Mouse (Mus musculus) hindbrain, embryonic 10.5 days (tissue): Measurements from ENCODE around the gene Wnk4. TPM values are rescaled to one million over a fixed set of nuclear protein-coding genes. Genes with fewer than 3 reads are reported as not detected.

Experiments
- DNase-seq: peaks from one replicate; pipeline ENCODE4 v3.0.0-alpha.2; 2017; ENCODE audit warnings: low spot score
- H3K27ac ChIP-seq: fragments of 300-500 bp; sonication (generic); 2 replicates; pipeline ENCODE4 v1.5.1; 2016; ENCODE audit warnings: mild to moderate bottlenecking, moderate library complexity
- H3K27me3 ChIP-seq: fragments of 300-500 bp; sonication (generic); 2 replicates; pipeline ENCODE4 v1.6.1; 2016; ENCODE audit warnings: mild to moderate bottlenecking; ENCODE audit not compliant: poor library complexity, insufficient read depth, severe bottlenecking
- H3K36me3 ChIP-seq: fragments of 300-500 bp; sonication (generic); 2 replicates; pipeline ENCODE4 v1.6.1; 2016; ENCODE audit warnings: mild to moderate bottlenecking, moderate library complexity
- H3K4me1 ChIP-seq: fragments of 300-500 bp; sonication (generic); replicated peaks from 2 replicates; pipeline ENCODE4 v1.6.1; 2016; ENCODE audit warnings: mild to moderate bottlenecking
- H3K4me3 ChIP-seq: fragments of 300-500 bp; sonication (generic); 2 replicates; pipeline ENCODE4 v1.5.1; 2016; ENCODE audit warnings: mild to moderate bottlenecking, moderate library complexity
- H3K9me3 ChIP-seq: fragments of 300-500 bp; sonication (generic); 2 replicates; pipeline ENCODE4 v1.6.1; 2016; ENCODE audit warnings: mild to moderate bottlenecking, moderate library complexity
- WGBS: fragments of 180-500 bp; shearing (Covaris S2); methylation state at CpG from one replicate; pipeline ENCODE4 v1.1.7; 2016; 5-methylcytosine and 5-hydroxymethylcytosine counted together
- polyA plus RNA-seq: library from polyadenylated mRNA; unstranded; fragments of >200 nt; fragmentation: Nextera tagmentation; extraction: Ambion mirVana; gene quantifications from 2 replicates; pipeline ENCODE4 v1.2.1, GENCODE M21; 2016

Gene Wnk4
- polyA plus RNA-seq, 1 experiment from 2014 or later, result 6.7 TPM

DNA sequence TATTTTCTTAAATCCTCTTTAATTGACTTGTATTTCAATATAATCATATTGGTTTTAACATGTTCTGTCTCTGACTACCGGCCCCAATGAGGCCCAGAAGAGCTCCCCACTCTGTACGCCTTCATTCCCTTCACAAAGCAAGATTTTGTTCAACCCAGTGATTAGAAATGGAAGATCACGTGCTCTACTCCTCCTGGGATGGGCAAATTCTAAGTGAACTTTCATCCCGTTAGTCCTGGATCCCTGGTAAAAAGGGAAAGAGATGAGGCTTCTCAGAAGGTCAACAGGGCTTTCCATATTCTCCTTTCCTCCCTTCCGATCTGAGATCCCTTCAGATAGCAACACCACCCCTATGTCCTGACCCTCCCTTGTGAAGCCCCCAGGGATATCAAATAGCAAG, 29.8 kb upstream of the Wnk4 start:
- H3K36me3 ChIP-seq, result no peaks in the 10 kb centered on the region
- peak overlapping the region; percentile 86 for H3K27ac ChIP-seq
- H3K4me1 ChIP-seq, result peaks cover 44% of the 10 kb centered on the region
- DNase-seq, result no peak
- WGBS, result 14% methylated on average over 5 of the region's 5 CpGs
- H3K4me3 ChIP-seq, result peak overlapping the region; percentile 9
- H3K9me3 ChIP-seq, result no peaks in the 10 kb centered on the region
- H3K27me3 ChIP-seq, result peaks cover 9% of the 10 kb centered on the region; the same call in 1 of the 2 replicates

DNA sequence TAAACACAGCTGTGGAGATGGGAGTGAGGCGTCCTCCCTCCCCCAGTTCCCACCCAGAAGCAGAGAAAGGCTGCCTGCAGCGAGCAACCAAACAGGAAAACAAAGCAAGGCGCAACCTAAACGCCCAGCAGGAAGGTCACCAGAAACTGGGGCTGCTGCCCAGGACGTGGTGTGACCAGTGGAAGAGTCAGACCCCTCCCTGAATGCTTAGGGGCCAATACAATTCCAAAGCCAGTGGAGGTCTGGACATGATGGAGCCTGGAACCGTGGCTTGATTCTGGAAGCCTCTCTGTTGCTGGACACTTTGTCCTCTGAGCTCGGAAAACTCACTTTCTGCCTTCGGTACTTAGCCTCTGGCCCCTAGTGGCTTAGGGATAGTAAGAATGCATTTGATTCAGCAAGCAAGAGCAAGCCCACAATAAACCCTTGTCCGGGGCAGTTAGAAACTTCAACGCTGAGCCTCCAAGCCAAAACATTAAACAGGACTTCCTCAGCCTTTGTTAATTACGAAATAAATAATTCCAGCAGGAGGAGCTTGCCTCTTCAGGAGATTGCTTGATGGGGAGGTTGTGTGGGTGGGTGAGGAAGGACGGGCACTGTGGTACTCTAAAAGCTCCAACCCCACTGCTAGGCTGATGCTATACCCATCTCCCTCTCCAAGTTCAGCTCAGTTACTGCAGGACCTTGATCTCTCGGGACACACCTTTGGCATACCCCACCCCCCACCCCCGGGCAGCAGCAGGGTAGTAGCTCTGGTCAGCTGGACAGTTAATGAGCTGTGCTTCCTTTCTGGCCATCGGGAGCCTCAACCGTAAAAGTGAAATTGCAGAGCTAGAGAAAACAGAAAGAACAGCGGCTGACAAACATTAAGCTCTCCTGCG, 29.1 kb upstream of the Wnk4 start:
- Histone ChIP-seq H3K4me3 (peak overlapping the region; percentile 9), H3K9me3 (no peaks in the 10 kb centered on the region), H3K27me3 (peaks cover 9% of the 10 kb centered on the region; the same call in 1 of the 2 replicates), H3K27ac (peak overlapping the region; percentile 86), H3K36me3 (no peaks in the 10 kb centered on the region), H3K4me1 (peaks cover 37% of the 10 kb centered on the region)
- 10% methylated on average over 18 of the region's 18 CpGs for WGBS
- peak; percentile 51 for DNase-seq

DNA sequence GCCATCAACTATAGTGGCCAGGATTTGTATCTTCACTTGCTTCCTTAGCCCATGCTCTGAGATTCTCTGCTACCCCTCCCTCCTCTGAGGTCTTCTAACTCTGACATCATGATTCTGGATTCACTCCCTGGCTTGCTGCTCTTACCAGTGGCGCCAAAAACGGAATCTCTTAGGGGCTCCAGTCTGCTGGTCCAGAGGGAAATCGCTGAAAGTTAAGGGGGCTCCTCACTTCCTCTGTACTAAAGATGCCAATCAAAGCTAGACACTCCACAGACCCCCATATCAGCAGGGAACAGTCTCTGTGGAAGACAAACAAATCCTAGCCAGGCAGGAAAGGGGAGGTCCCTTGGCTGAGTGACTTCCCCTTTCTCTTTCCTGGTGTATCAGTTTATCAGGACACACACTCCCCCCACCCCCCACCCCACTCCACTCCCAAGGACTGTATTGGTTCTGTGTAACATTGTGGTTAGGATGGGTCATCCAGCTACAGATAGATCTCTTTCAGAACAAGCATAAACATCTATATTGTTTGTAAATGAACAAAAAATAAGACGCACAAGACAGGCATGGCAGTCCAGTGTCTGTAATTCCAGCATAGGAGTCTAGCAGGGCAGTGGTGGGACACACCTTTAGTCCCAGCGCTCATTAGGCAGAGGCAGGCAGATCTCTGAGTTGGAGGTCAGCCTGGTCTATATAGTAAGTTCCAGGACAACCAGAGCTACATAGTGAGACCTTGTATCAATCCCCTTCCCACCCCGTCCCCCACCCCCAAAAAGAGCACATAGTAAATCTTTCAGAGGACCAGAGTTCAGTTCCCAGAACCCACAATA, 28.1 kb upstream of the Wnk4 start:
- DNase-seq, result no peak
- Histone ChIP-seq H3K4me1 (peaks cover 34% of the 10 kb centered on the region), H3K9me3 (no peaks in the 10 kb centered on the region), H3K27me3 (peaks cover 9% of the 10 kb centered on the region; the same call in 1 of the 2 replicates), H3K4me3 (peak overlapping the region; percentile 9; the same call in 1 of the 2 replicates), H3K27ac (peak overlapping the region; percentile 86), H3K36me3 (no peaks in the 10 kb centered on the region)
- 63% methylated on average over 6 of the region's 6 CpGs for WGBS

DNA sequence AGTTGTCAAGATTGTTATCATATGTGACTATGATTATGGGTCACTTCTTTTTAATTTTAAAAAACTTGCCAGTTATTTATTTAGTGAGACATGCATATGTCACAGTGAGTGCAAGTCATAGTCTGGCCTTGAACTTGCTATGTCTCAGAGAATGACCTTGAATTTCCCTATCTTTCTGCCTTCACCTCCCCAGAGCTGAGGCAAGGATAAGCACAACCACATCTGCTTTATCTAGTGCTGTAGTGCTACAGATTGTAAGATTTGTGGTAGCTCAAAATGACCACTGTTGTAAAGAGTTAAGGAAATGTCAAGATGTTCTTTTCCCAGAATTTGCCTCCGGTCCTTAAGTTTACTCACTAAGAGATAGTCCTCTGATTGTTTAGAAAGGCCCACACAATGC, 27.1 kb upstream of the Wnk4 start:
- H3K27ac ChIP-seq, result no peak overlapping the region
- H3K27me3 ChIP-seq, result peaks cover 3% of the 10 kb centered on the region; the same call in 1 of the 2 replicates
- no peaks in the 10 kb centered on the region for H3K36me3 ChIP-seq
- no peak overlapping the region for H3K4me3 ChIP-seq
- no peaks in the 10 kb centered on the region for H3K9me3 ChIP-seq
- WGBS, result 94% methylated on average over 1 of the region's 1 CpGs
- DNase-seq, result no peak
- H3K4me1 ChIP-seq, result peaks cover 38% of the 10 kb centered on the region

DNA sequence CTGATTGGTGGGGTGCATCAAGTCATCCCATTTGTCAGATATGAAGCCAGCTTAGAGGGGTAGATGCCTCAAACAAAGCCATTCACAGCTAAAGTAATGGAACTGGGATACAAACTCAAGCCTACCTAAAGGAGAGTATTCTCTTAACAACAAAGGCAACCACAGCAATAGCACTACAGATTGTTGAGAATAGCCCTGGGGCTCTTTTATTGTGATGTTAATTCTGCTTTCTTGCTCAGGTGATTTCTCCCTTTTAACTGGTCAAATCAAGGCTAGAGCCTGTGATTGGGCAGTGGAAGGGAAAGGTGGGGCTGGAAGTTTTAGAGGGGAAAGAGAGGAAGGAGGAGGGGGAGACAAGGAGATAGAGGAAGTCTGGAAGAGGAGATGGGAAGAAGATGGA, 26.2 kb upstream of the Wnk4 start:
- Histone ChIP-seq H3K36me3 (no peaks in the 10 kb centered on the region), H3K4me3 (no peak overlapping the region), H3K4me1 (peaks cover 39% of the 10 kb centered on the region)

DNA sequence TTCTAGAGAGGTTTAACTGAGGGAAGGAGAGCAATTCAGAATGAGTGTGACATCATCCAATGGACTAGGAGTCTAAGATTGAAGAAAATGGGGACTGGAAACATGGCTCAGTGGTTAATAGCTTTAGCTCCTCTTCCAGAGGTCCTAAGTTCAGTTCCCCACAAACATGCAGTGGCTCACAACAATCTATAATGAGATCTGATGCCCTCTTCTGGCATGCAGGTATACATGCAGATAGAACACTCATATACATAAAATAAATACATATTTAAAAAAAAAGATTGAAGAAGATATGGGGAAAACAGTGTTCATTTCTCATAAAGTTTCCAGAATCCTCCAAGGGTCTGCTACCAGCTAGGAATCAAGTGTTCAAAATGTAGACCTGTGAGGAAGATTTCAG, 24.9 kb upstream of the Wnk4 start:
- Histone ChIP-seq H3K36me3 (no peaks in the 10 kb centered on the region), H3K4me1 (peaks cover 26% of the 10 kb centered on the region), H3K4me3 (no peak overlapping the region), H3K9me3 (no peaks in the 10 kb centered on the region), H3K27me3 (no peaks in the 10 kb centered on the region), H3K27ac (no peak overlapping the region)
- no peak for DNase-seq

More for the DNA sequence above, 26.2 kb upstream of the Wnk4 start:
- Histone ChIP-seq H3K27me3 (0 out of 2 replicates have a peak, but pooled peaks cover 3% of the 10 kb centered on the region), H3K27ac (no peak overlapping the region), H3K9me3 (no peaks in the 10 kb centered on the region)
- DNase-seq, result no peak

DNA sequence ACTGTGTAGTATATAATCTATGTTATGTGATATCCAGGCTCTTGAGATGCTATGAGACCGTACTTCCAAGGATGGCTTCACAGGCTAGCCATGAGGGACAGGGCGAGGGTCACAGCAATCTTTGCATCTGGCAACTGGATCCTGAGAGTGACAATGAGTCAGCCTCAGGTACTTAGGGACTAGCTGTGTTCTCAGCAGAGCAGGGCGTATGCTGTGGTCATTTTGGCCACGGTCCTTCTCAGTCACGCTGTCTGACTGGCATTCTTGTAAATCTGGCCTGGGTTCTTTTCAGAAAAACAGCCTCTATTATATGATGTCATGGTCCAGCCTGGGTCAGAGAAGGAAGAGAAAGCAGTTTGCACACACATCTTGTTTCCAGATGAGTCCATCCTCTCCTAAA, 23.6 kb upstream of the Wnk4 start:
- Histone ChIP-seq H3K9me3 (no peaks in the 10 kb centered on the region), H3K4me1 (peaks cover 12% of the 10 kb centered on the region), H3K27me3 (no peaks in the 10 kb centered on the region), H3K36me3 (no peaks in the 10 kb centered on the region), H3K27ac (no peak overlapping the region), H3K4me3 (no peak overlapping the region)
- WGBS, result 93% methylated on average over 5 of the region's 5 CpGs
- DNase-seq, result no peak

DNA sequence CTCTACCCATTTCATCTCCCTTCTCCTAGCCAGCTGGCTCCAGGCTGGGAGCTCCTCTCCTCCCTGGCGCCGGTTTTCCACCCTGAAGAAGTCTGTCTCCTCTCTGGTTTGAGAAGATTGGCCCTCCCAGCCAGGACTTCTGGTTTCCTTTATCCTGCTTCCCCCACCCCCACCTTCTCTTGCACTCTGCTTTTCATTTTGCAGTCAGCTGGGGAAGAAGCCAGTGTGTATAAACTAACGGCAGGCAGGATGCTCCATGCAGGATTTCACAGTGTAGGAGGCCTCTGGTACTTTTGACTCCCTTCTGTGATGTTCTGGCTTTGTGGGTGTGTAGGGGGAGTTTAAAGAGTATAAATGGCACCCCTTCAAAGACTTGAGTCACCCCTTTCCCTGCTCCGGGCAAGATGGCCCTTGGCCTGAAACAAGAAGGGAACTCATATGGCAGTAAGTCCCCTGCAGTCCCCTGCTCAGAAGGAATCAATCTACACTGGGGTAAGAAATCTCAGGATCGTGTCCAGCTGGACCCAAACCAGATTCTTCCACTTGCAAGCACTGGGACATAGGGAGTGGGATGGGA, 22.2 kb upstream of the Wnk4 start:
- WGBS, result 56% methylated on average over 5 of the region's 5 CpGs
- H3K4me1 ChIP-seq, result peaks cover 5% of the 10 kb centered on the region; the same call in 1 of the 2 replicates
- DNase-seq, result no peak
- peak overlapping the region; percentile 14; the same call in 1 of the 2 replicates for H3K27ac ChIP-seq
- H3K36me3 ChIP-seq, result no peaks in the 10 kb centered on the region
- no peaks in the 10 kb centered on the region for H3K27me3 ChIP-seq
- H3K4me3 ChIP-seq, result no peak overlapping the region
- H3K9me3 ChIP-seq, result no peaks in the 10 kb centered on the region

DNA sequence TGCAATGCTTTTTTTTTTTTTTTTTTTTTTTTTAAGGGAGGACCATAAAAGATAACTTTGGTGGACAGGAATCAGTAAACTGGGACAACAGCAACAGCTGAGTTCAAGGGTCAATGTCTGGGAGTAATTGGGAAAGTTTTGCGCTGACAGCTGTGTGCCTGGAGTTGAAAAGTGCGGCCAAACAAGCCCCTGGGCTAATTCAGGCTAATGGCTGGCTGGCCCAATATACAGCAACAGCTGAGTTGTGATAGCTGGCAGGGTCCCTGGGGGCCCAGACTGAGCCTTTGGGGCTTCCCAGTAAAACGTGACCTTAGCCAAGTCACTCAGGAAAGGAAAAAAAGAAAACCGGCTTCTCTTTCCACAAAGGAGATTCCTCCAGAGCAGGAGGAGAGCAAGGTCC, 15.3 kb upstream of the Wnk4 start:
- Histone ChIP-seq H3K4me1 (peaks cover 26% of the 10 kb centered on the region), H3K36me3 (no peaks in the 10 kb centered on the region), H3K27me3 (peaks cover 49% of the 10 kb centered on the region), H3K27ac (no peak overlapping the region), H3K9me3 (no peaks in the 10 kb centered on the region), H3K4me3 (peak overlapping the region; percentile 70; the same call in 1 of the 2 replicates)
- WGBS, result 32% methylated on average over 4 of the region's 4 CpGs
- DNase-seq, result peak; percentile 59

DNA sequence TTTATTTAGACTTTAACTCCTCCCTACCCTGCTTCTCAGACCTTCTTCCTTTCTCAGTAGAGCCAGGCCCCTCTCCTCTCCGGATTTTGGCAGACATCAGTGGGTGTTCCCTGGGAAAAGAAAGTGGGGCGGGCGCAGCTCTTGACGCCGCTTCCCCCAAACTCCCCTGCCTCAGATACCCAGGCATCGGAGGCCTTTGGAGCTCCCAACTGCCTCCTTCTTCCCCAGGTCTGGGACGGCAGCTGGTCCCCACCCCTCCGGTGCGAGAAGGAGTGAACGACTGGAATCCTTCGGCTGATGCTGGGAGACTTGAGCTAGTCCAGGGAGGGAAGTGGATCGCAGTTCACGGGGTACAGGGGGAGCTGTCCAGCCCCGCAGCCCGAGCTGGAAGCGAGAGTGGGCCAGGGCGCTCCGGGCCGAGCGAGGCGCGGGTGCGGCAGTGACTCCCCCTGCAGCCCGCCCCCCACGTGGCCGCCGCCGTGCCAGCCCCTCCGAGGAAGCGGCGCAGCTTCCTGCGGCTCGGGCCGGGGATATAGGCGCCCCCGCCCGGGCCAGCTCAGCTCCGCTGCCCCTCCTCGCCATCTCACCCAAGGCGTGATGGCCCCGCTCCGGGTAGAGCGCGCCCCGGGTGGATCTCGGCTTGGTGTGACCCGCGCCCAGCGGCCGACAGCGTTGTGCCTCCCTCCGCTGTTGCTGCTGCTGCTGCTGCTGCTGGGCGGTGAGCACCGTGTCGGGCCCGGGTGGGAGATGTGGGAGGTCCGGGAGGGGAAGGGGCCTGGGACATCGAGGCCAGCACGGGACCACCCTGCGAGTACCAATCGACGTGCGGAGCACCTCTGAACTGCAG, 14.3 kb upstream of the Wnk4 start, which contains the start of gene Ramp2:
Gene Ramp2 (plus strand): TSS at position 174 of the 847 bp plus-strand sequence.
- peak within 1 kb of the TSS; percentile 88 for H3K27ac ChIP-seq
- no peaks in the 10 kb centered on the region for H3K36me3 ChIP-seq
- peak within 1 kb of the TSS; percentile 70 for H3K4me3 ChIP-seq
- under 1% methylated on average over 63 of the region's 63 CpGs for WGBS
- H3K9me3 ChIP-seq, result no peaks in the 10 kb centered on the region
- H3K4me1 ChIP-seq, result peaks cover 26% of the 10 kb centered on the region
- peaks cover 49% of the 10 kb centered on the region for H3K27me3 ChIP-seq
- DNase-seq, result peak; percentile 67

DNA sequence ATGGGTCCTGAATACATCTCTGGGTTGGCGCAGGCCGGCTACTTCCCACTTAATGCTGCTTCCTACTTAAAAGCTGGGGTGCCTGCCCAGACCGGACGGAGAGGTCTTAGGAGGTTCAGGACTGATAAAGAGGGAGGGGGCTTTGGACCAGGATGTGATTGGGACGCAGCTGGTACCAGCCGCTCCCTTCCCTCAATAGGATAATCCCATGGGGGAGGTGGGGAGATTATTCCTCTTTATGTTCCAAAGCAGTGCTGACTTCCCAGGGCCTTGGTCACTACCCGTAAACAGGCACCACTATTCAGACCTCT, 13.7 kb upstream of the Wnk4 start:
- H3K27me3 ChIP-seq, result peaks cover 49% of the 10 kb centered on the region

DNA sequence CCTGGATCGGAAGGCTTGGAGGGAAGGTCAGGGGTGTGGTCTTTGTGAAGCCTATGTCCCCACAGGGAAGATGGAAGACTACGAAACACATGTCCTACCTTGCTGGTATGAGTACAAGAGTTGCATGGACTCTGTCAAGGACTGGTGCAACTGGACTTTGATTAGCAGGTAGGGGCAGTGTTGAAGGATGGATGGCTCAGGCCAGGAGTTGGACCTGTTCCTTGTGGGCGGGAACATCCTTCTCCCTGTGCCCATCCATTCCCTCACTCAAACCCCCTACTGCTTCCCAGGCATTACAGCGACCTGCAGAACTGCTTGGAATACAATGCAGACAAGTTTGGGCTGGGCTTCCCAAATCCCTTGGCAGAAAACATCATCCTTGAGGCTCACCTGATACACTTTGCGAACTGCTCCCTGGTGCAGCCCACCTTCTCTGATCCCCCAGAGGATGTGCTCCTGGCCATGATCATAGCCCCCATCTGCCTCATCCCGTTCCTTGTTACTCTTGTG, 12.8 kb upstream of the Wnk4 start:
- H3K4me3 ChIP-seq, result peak overlapping the region; percentile 70; the same call in 1 of the 2 replicates
- H3K27me3 ChIP-seq, result peaks cover 49% of the 10 kb centered on the region
- H3K27ac ChIP-seq, result peak overlapping the region; percentile 26; the same call in 1 of the 2 replicates
- no peaks in the 10 kb centered on the region for H3K36me3 ChIP-seq
- WGBS, result 86% methylated on average over 6 of the region's 6 CpGs
- H3K9me3 ChIP-seq, result no peaks in the 10 kb centered on the region
- H3K4me1 ChIP-seq, result peaks cover 27% of the 10 kb centered on the region
- DNase-seq, result no peak

More for the DNA sequence above, 13.7 kb upstream of the Wnk4 start:
- Histone ChIP-seq H3K9me3 (no peaks in the 10 kb centered on the region), H3K4me3 (peak overlapping the region; percentile 70), H3K4me1 (peaks cover 26% of the 10 kb centered on the region), H3K36me3 (no peaks in the 10 kb centered on the region), H3K27ac (peak overlapping the region; percentile 88)
- WGBS, result 7% methylated on average over 7 of the region's 7 CpGs
- no peak for DNase-seq
